Mouse (Mus musculus): Measurements from ENCODE around the gene Grin3b. TPM values are rescaled to one million over a fixed set of nuclear protein-coding genes. Genes with fewer than 3 reads are reported as not detected.

Grin3b gene
- total and polyA plus RNA-seq, 2 experiments from 2014 or later: 0.34 TPM; not detected in 1

- peak overlapping the region; percentile 86 for H3K9ac ChIP-seq (replicated peaks; ENCODE audit: low read depth, low read length)
- DNase-seq (ENCODE audit: low spot score) (no peak), ATAC-seq (ENCODE audit: insufficient read depth, low read depth) (no peak)
- no peak overlapping the region for H3K27ac ChIP-seq (ENCODE audit: low read depth)
- H3K4me1 ChIP-seq (ENCODE audit: control insufficient read depth, insufficient read depth): peaks cover 23% of the 10 kb centered on the region; the same call in 1 of the 2 replicates
- peaks cover 24% of the 10 kb centered on the region for H3K27me3 ChIP-seq (ENCODE audit: control insufficient read depth, insufficient read depth, low read length)
- H3K4me3 ChIP-seq (ENCODE audit: low read depth, low read length): peak overlapping the region; percentile 88
- 6% methylated on average over 14 of the region's 15 CpGs for WGBS
- H3K36me3 ChIP-seq (replicated peaks; ENCODE audit: control insufficient read depth, insufficient read depth, low read length): 0 out of 2 replicates have a peak, but pooled peaks cover 3% of the 10 kb centered on the region
- H3K9me3 ChIP-seq (replicated peaks; ENCODE audit: control insufficient read depth, low read length): no peaks in the 10 kb centered on the region
- H3K4me2 ChIP-seq (ENCODE audit: low read depth, low read length): peak overlapping the region; percentile 95
- TF ChIP-seq EP300 (IDR thresholded peaks at IDR 0.05; ENCODE audit: low read depth): no peak
Observed at GRCm38 (mm10) chr10:79925785-79926490, 44.6 kb upstream of the Grin3b start.

- H3K9ac ChIP-seq (replicated peaks; ENCODE audit: low read depth, low read length): peak within 1 kb of the TSS; percentile 86
- WGBS: under 1% methylated on average over 63 of the region's 63 CpGs
- DNase-seq (ENCODE audit: low spot score) (peak; percentile 89), ATAC-seq (ENCODE audit: insufficient read depth, low read depth) (peak; percentile 77)
- H3K27ac ChIP-seq (ENCODE audit: low read depth): peak within 1 kb of the TSS; percentile 86
- peaks cover 17% of the 10 kb centered on the region for H3K27me3 ChIP-seq (ENCODE audit: control insufficient read depth, insufficient read depth, low read length)
- TF ChIP-seq EP300 (IDR thresholded peaks at IDR 0.05; ENCODE audit: low read depth) (no peak), CTCF (IDR thresholded peaks at IDR 0.05; ENCODE audit: low read depth) (no peak)
- no peaks in the 10 kb centered on the region for H3K9me3 ChIP-seq (replicated peaks; ENCODE audit: control insufficient read depth, low read length)
- H3K4me3 ChIP-seq (ENCODE audit: low read depth, low read length): peak within 1 kb of the TSS; percentile 88
- H3K4me2 ChIP-seq (ENCODE audit: low read depth, low read length): peak within 1 kb of the TSS; percentile 95
- H3K36me3 ChIP-seq (replicated peaks; ENCODE audit: control insufficient read depth, insufficient read depth, low read length): 0 out of 2 replicates have a peak, but pooled peaks cover 7% of the 10 kb centered on the region
- peaks cover 19% of the 10 kb centered on the region; the same call in 1 of the 2 replicates for H3K4me1 ChIP-seq (ENCODE audit: control insufficient read depth, insufficient read depth)
Observed at GRCm38 (mm10) chr10:79926491-79927323, 43.8 kb upstream of the Grin3b start, which contains the start of gene Arid3a. Gene Arid3a (plus strand): TSS chr10:79927043.

- peaks cover 19% of the 10 kb centered on the region for H3K4me1 ChIP-seq (ENCODE audit: control insufficient read depth, insufficient read depth)
- peak overlapping the region; percentile 86 for H3K9ac ChIP-seq (replicated peaks; ENCODE audit: low read depth, low read length)
- peak overlapping the region; percentile 95 for H3K4me2 ChIP-seq (ENCODE audit: low read depth, low read length)
- no peaks in the 10 kb centered on the region for H3K9me3 ChIP-seq (replicated peaks; ENCODE audit: control insufficient read depth, low read length)
- DNase-seq (ENCODE audit: low spot score) (no peak), ATAC-seq (ENCODE audit: insufficient read depth, low read depth) (peak; percentile 28)
- H3K36me3 ChIP-seq (replicated peaks; ENCODE audit: control insufficient read depth, insufficient read depth, low read length): 0 out of 2 replicates have a peak, but pooled peaks cover 7% of the 10 kb centered on the region
- under 1% methylated on average over 52 of the region's 54 CpGs for WGBS
- peaks cover 9% of the 10 kb centered on the region for H3K27me3 ChIP-seq (ENCODE audit: control insufficient read depth, insufficient read depth, low read length)
- H3K4me3 ChIP-seq (ENCODE audit: low read depth, low read length): peak overlapping the region; percentile 88
- TF ChIP-seq CTCF (IDR thresholded peaks at IDR 0.05; ENCODE audit: low read depth) (no peak), EP300 (IDR thresholded peaks at IDR 0.05; ENCODE audit: low read depth) (no peak)
- H3K27ac ChIP-seq (ENCODE audit: low read depth): peak overlapping the region; percentile 86
Observed at GRCm38 (mm10) chr10:79927324-79928029, 43.0 kb upstream of the Grin3b start.

GRCm38 (mm10) chr10:79928030-79928694, 42.4 kb upstream of the Grin3b start:
- H3K4me3 ChIP-seq (ENCODE audit: low read depth, low read length): peak overlapping the region; percentile 88
- H3K27ac ChIP-seq (ENCODE audit: low read depth): peak overlapping the region; percentile 86
- 0 out of 2 replicates have a peak, but pooled peaks cover 7% of the 10 kb centered on the region for H3K36me3 ChIP-seq (replicated peaks; ENCODE audit: control insufficient read depth, insufficient read depth, low read length)
- H3K27me3 ChIP-seq (ENCODE audit: control insufficient read depth, insufficient read depth, low read length): peaks cover 2% of the 10 kb centered on the region; the same call in 1 of the 2 replicates
- H3K9ac ChIP-seq (replicated peaks; ENCODE audit: low read depth, low read length): peak overlapping the region; percentile 86
- TF ChIP-seq EP300 (IDR thresholded peaks at IDR 0.05; ENCODE audit: low read depth): no peak
- no peak for TF ChIP-seq CTCF (IDR thresholded peaks at IDR 0.05; ENCODE audit: low read depth)
- H3K9me3 ChIP-seq (replicated peaks; ENCODE audit: control insufficient read depth, low read length): no peaks in the 10 kb centered on the region
- WGBS: 2% methylated on average over 26 of the region's 29 CpGs
- no peak for DNase-seq (ENCODE audit: low spot score)
- H3K4me2 ChIP-seq (ENCODE audit: low read depth, low read length): peak overlapping the region; percentile 95
- ATAC-seq (ENCODE audit: insufficient read depth, low read depth): no peak
- H3K4me1 ChIP-seq (ENCODE audit: control insufficient read depth, insufficient read depth): peaks cover 25% of the 10 kb centered on the region
